Mouse (Mus musculus): ENCODE results near the gene Rgs16.
A peak's percentile ranks its signal among the peaks of the same experiment; 100 is the strongest.

Gene Rgs16

DNA sequence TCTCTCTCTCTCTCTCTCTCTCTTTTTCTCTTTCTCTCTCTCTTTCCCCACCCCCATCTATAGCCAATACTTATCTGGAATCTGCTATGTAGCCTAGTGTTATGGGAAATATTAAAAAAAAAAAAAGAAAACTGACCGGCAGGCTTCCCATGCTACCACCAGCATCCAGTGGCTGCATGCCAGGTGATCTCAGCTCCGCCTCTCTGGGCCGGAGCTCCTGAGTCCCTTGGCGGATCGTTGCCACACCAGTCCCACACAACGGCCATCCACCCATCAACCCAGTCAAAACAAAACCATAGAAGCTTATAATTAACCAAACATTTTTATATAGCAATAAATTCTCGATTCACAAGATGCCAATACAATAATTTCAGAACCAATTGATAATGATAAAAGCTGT, 19.2 kb upstream of the Rgs16 start:
- DNase-seq (ENCODE audit: low read depth, low spot score): no peak

DNA sequence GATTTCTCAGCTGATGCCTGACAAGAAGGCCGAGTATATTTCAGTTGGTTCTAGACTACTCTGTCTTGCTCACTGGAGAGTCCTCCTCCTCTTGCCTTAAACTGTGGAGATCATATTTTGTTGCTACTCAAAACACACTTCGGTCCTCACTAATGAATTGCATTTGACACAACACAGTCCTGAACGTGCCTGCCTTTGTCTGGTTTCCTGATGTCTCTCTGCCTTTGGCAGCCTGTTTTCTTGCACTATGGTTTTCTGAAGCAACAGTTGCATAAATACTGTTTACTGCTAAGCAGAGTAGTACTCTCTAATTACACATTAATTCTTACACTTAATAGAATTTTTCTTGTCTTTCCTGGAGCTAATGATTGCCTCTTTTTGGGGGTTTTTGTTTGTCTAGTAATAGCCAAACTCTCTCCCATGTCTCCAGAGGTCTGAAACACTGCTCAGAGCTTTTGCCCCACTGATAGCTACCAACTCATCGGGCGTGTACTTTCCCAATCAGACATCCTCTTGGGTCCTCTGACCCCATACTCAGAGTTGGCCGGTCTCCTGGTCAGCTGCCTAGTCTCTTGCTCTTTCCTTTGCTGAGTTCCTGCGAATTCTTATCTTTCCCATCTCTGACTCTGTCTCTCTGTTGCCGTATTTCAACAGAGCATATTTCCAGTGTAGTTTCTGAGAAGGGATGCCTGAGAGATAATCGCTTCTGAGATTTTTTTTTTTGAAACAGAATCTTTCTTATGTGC, 18.4 kb upstream of the Rgs16 start:
- no peak for DNase-seq (ENCODE audit: low read depth, low spot score)

DNA sequence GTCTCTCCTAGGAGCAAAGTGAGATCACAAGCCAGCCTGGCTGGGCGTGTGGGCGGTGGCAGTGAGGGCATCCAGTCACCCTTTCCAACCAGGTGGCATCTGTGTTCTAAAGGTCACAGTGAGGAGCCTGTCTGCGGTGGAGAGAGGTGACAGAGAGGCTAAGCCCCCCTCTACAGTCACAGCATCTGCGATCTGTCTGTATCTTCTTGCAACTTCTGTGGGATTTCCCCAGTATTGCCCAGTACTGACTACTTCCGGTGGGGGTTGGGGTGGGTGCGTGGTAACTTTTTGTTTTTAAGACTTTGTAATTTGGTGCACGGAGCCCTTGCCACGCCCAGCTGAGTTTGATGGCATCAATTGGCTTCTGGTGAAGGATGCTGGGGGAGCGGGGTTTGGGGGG, 16.7 kb upstream of the Rgs16 start:
- DNase-seq (ENCODE audit: low read depth, low spot score): no peak

DNA sequence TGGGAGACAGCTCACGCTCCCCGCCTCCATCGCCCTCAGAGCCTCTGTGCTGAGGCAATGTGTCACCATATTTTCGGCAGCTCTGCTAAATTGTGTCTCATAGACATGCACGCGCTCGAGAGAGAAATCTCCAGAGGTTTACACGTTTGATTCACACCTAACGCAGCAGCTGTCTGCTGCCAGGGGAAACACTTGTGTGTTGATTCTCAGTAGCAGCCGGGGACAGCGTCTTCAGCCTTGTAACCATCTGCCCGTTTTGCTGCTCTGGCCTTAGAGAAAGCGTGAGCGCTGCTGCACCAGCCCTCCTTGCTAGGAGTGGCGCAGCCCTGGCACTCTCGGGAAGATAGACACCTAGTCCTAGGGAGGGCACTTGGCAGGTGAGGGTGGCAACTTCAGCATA, 13.5 kb upstream of the Rgs16 start:
- DNase-seq (ENCODE audit: low read depth, low spot score): no peak

DNA sequence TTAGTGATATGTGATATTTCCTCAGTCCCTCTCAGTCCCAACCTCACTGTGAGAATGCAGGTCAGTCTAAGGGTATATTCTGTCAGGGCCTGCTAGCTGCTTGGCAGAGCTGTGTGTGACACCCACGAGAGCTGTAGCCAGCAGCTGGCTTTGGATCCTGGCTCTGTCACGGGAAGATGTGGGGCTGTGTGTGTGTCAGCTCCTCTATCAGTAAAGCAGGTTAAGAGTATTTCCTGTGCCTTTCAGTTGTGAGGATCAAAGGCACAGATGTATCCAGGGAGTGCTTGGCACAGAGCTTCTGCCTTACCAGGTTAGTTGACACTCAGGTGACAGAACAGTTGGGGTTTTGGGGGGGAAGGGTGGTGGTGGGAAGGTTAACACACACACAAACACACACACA, 10.3 kb upstream of the Rgs16 start:
- DNase-seq (ENCODE audit: low read depth, low spot score): no peak

DNA sequence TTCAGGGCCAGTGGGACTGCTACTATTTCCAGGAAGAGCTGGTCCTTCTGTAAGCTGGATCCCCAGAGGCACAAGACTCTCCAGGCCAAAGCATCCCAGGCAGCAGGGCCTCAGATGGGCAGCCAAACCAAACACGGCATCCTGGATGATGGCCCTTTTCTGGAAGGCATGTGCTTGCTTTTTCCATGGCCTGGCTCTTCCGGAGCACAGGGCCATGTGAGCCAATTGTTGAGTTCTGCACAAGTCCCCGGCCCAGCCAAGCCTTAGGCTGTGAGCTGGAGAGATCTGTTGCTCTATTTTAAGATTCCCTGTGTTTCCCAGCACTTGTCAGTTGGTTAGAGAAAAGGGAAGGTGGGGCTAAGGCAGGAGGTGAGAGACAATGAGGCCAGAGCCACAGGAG, 9.5 kb upstream of the Rgs16 start:
- DNase-seq (ENCODE audit: low read depth, low spot score): no peak

DNA sequence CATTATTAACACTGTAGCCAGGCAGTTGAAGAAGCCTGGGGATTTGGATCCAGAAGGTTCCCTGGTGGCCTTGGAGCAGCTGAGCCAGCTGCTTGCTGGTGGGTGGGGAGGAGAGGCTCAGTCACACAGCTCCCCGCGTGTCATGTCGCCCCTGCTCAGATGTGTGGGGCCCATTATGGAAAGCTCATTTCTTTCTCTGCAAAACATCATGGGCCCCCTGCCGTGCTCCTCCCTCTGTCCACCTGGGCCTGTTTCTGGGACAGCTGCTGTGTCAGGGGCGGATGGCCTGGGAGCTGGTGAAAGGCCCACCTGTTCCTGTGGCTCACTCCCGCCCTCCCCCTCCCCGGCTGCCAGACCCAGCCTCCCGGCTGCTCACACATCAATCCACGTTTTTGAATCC, 7.0 kb upstream of the Rgs16 start:
- no peak for DNase-seq (ENCODE audit: low read depth, low spot score)

DNA sequence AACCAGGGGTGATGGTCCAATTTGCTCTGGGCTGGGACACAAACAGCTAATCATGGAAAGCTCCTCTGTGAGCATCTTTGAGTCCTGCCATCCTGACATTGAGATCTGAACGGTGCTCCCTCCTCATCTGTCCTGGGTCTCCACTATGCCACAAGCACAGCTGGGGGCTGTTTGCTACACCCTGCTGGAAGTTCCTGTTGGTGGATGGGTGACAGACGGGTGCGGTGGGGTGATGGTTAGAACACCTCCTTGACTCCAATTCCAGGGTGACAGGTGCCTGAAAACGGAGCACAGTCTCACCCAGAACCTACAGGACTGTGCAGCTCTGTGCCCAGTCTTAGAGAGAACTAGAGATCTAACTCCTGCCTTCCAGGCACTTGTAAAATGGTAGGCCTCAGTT, 5.3 kb upstream of the Rgs16 start:
- DNase-seq (ENCODE audit: low read depth, low spot score): no peak

DNA sequence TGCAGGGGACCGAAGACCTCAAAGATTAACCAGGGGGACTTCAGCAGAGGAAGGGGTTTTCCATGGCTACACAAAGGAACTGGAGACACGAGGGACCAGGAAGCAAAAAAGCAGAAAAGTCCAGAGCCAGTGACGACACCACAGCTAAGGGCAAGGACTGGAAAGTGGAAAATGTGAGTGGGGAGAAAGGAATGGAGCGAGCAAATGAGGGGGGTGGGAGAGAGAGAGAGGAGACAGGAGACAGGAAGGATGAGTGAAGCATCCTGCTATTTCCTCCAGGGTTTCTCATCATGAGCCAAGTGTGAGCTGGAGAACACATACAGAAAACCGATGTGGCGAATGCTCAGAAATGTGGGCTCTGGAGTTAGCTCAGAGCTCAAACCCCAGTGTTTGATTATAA, 4.1 kb upstream of the Rgs16 start:
- DNase-seq (ENCODE audit: low read depth, low spot score): no peak

DNA sequence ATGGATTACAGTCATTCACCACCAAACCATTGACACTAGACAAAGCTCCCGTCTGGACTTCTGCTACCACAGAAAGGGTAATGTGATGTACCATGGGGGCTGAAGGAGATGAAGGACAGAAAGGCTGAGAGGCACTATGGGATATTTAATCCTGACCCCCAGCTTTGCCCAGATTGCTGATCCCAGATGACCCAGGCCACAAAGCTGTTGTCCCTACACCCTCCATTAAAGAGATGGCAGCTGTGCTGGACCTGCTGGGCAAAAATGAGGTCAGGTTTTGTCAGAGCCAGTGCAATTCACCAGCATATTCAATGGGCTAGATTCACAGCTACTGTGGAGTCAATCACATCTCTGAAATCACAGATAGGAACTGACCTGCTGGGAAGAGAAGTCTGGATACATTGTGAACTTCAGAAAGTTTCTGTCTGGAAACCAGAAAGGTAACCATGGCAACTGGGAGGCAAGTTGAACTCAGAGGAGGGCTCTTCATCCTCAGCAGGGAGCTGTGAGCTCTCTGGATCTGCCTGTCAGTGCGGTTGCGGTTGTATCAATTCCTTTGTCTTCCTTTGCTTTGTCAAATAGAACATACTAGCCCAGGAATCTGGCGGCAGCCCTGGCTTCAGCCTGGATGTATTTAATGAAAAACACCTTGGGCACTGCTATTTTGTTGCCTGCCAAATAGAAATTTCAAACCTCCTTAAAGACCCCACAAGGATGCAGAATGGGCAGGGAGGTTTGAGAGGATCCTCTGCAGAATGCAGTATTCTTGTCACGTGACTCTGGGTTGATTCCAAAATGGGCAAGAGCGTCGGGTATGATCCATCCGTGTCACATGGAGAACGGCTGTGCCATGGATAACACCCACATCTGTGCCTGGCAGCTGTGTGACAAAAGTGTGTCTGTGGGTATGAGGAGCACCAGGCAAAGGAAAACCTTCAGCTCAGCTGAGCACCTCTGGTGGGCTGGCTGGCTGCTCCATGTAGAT, 2.8 kb upstream of the Rgs16 start:
- peak; percentile 90 for DNase-seq (ENCODE audit: low read depth, low spot score)

DNA sequence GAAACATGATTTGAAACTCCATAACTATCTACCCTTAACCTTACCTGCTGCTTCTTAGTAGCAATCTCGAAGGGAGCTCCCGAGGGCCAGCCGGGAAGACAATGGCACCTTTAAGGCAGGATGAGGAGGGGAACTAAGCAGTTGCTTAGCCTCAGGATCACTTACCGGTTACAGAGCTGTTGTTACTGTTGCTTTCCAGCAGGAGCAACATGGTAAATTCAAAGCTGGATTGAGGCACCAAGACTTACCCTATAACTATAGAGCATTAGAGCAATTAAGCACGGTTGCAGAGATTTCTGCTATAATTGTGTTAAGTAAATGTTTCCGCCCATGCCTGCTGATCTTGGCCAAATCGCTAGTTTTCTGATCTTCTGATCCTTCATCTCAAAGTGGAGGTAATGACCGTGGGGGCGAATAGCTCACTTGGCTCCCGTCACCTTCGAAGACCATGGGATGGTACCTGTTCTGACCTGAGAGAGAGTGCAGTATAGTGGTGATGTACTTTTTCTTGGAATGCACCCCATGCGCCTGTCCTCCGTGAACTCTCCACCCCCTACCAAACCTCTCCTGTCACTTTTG, 623 bp upstream of the Rgs16 start:
- DNase-seq (ENCODE audit: low read depth, low spot score): peak; percentile 48

DNA sequence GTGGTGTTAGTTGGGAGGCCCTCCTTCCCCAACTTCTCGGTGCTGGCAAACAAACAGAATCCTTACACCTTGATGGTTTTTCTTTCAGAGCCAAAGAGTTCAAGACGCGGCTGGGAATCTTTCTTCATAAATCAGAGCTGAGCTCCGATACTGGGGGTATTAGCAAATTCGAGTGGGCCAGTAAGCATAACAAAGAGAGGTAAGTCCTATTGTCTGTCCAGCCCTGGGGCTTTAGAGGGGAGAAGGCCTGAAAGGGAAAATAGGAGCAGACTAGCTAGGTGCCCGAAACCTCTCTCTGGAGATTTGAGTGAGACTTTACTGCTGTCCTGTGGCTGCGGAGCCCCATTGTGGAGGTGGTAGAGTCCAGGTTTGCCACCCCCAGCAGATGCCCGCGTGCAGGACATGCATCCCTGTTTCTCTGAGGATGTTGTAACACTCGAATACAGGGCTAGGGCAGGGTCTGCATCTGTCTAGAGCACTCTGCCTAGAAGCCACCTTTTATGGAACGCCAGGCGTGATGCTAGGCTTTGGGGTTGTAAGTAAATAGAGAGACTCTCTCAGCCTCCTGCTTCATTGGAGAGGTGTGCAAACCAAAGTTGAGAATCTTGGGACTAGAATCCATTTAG, 739 bp downstream of the Rgs16 start:
- DNase-seq (ENCODE audit: low read depth, low spot score): peak; percentile 40

DNA sequence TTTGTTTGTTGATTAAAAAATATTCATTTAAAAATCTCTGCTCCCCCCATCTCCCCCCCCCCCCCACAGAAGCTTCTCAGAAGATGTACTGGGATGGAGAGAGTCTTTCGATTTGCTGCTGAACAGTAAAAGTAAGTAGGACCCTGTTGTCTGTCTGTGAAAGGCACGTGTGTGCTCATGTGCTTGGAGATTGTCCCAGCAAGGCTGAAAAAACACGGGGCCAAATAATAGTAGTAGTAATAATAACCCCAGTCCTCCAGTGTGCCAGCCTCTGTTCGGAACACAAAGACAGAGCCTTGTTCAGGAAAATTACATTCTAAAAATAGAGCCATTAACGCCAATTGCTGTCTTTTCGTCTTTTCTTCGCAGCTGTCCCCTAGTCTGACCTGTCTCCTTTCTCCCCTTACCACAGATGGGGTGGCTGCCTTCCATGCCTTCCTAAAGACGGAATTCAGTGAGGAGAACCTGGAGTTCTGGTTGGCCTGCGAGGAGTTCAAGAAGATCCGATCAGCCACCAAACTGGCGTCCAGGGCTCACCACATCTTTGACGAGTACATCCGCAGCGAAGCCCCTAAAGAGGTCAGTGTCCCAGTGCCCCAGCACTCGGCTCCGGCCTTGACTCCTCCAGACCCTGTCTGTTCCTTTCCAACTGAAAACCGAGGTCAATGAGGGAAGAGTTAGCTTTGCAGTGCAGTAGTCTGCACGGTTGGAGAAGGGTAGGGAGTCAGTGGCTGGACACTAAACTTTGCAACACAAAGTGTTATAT, 1.6 kb downstream of the Rgs16 start:
- no peak for DNase-seq (ENCODE audit: low read depth, low spot score)

DNA sequence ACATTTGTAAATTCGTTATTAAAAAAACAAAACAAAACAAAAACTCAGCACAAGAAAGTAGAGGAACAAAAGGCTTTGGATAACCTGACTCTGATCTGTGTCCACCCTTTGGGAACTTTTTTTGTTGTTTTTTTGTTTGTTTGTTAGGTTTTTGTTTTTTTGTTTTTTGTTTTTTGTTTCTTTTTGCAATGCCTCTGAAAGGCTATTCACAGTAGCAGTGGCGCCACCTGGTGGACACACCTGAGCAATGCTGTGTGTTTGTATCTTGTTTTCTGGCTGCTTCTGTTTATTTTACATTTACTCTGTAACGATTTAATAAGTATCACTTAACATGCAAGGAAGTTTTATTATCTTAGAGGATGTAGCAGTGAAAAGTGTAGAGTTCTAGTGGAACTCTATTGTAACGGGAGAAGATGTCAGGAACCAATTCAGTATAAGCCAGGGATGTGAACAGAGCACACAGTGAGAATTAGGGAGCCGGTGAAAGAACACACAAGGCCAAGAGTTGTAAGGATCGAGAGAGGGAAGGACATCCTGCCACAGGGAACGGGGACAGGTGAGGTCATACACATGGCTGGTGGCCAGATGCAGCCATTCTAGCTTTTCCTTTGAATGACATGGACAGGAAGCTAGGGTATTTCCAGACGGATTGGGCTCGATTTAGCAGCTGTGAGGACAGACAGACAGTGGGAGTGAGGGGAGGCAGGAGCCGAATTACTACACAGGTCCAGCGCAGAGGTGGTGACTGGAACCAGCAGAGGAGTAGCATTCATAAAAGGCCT, 2.4 kb downstream of the Rgs16 start:
- peak; percentile 66 for DNase-seq (ENCODE audit: low read depth, low spot score)

DNA sequence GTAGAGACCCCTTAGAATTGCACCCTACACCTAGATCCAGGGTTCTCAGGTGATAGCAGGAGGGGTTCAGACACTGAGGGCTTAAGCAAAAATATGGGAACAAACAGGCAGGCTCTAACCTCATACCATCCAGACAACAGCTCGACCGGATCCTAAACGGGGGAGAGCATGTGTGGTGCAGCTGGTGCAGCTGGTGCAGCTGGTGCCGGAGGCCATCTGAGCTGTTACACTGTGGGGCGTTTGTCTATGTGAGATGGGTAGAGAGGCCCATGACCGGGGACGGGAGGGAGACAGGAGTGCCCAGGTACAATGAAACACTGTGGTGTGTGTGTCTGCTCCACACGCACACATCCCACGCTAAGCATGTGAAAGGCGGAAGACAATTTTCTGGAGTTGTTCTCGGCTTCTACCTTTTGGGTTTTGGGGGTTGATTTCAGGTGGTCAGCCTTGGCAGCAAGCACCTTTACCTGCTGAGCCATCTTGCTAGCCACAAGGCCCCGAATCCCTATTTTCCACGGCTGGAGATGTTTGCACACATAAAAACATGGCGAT, 6.0 kb downstream of the Rgs16 start:
- no peak for DNase-seq (ENCODE audit: low read depth, low spot score)

DNA sequence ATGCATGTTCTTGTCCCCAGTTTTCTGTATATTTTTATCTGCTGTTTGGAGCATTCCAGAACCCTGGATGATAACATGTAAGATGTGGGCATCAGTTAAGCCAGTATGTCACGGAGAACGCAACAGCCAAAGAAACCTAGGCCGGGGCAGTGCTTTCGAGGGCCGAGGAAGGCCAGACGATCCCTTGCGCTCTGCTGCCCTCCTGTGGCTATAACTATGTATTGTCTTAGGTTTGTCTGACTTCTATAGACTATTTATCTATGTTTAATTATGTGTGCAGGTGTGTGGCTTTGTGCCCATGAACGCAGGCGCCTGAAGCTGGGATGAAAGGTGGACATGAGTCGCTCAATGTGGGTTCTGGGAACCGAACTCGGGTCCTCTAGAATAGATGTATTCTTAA, 6.6 kb downstream of the Rgs16 start:
- peak; percentile 76 for DNase-seq (ENCODE audit: low read depth, low spot score)

DNA sequence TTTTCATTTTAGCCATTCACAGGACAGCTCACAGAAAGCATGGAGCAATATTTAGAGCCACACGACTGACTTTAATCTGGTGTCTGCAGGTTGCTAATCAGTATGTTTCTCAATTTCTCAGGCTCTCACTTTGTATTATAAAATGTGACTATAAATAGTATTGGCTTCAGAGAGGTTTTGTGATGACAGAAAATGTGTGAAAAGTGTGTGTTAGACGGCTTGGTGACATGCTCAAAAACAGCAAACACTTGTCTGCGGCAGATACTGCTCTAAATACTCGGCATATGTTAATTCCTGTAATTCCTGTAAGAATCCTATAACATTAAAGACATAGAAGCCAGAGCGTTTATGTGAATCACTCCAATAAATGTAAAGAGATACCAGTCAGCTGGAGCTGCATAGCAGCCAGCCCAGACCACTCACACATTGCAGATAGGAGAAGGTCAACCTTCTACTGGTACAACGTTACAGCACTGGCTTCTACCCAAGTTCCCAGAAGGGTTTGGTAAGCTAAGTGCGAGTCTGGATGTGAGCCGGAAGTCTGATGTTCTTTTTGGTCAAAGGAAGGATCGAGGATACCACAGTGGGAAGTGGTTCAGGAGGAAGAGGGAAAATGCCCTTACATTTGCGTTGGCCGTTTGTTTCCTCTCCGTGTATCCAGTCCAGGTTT, 7.8 kb downstream of the Rgs16 start:
- no peak for DNase-seq (ENCODE audit: low read depth, low spot score)

DNA sequence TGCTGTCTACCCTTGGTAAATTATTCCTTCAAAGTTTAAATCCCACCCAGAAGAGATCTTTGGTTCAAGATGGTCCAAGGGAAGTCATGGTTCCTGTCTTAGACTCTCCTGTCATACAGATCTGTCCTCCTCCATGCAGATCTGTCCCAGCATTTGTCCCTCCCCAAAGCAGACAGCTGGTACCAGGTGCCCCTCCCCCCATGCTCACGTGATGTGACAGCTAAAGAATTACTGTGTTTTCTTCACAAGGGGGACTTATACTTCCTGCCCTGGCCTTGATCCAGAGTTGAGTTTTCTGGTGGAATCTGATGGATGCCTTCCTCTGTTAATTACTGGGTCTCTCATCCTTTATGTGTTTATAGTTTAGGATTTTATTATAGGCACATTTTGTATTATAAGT, 8.4 kb downstream of the Rgs16 start:
- peak; percentile 27 for DNase-seq (ENCODE audit: low read depth, low spot score)

DNA sequence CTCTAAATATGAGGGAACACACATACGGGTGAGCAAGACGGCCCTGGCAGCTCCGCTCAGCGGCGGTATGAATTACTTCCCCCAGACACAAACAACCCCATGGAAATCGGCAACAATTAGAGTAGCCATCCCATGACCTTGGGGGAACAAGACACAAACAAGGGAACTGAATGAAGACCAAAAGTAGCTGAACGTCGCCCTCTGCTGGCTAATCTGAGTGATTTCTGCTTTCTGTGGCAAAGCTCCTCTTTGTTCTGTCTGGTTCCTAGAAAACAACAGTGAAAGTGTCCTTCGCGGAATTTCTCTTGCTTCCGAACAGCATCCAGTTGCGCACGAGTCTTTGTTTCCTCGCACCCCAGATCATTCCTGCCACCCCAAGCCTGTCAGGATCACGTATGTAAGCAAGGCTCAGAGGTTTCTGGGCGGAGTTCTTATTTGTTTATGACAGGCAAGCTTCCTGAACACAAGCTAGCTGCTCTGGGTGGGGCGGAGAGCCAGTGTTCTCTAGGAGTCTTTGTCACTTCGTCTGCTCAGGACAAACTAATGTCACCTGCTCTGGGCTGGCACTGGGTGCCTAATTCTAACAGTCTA, 9.2 kb downstream of the Rgs16 start, which contains the start of gene Rnasel:
Gene Rnasel, plus strand, starts transcription at position 216 of the 591 bp plus-strand sequence.
- peak; percentile 92 for DNase-seq (ENCODE audit: low read depth, low spot score)
